Mouse (Mus musculus) liver, postnatal 0 days (tissue): ENCODE measurements around the gene Casz1.

Experiments
- CTCF ChIP-seq: sonication (generic); IDR thresholded peaks from 2 replicates; pipeline ENCODE4 v1.5.1; 2016; ENCODE audit warnings: antibody characterized with exemption, low read depth
- EP300 ChIP-seq: IDR thresholded peaks from 2 replicates; pipeline ENCODE4 v1.6.1; 2016; ENCODE audit warnings: antibody characterized with exemption, low read depth, mild to moderate bottlenecking

DNA sequence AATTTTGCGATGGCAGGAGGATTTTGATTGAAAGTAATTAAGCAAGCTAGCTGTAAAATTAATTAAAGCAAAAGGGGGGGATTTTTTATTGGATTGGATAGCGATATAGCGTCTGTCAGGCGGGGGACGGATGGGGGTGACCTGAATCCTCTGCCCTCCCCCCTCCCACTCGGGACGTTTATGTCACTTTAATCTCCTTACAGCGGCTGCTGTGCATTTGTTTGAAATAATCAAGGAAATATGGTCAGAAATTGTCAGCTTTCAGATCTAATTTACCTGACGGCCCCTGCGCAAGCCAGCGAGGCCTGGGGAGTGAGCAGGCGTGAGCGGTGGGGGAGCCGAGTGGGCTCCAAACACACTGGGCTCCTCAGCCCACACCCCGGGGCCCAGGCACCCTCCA, 111.6 kb downstream of the Casz1 start:
- TF ChIP-seq CTCF (no peak), EP300 (no peak)
